Mouse (Mus musculus): ENCODE results near the gene Gm12216. TPM values are rescaled to one million over a fixed set of nuclear protein-coding genes. Genes with fewer than 3 reads are reported as not detected.

The Gm12216 gene
- polyA plus RNA-seq, 1 experiment: 1.6 TPM

DNA sequence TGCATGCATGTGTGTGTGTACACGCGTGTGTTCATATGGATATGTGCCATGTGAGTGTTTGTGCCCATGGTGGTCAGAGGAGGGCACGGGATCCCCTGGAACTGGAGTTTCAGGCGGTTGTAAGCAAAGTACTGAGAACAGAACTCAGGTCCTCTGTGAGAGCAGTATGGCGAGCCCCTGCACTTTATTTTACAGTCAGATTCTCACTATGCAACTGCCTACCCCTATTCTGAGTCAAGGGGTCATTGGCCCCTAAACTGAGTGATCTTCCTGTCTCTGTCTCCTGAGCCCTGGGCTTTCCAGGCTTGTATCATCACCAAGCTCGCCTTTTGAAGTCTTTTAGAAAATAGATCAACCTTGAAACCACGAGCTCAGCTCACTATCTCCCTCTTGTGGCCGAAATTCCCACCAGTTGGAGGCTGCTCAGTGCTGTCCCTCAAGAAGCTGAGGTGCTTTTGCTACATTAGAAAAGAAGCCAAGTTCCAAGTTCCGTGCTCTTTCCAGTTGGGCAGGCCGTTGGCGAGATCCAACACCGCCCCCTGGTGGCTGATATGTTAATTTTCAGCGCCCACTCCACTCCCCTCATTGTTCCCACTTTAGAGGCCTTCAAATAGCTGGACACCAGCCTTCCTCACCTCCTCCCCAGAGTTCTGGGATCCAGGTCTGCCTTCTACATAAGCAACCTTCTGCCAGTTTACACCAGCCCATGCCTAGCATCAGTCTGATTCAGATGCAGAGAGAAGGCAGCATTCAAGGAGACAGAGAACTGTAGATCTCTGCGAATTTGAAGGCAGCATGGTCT, 122.1 kb downstream of the Gm12216 start:
- no peak for TF ChIP-seq SRF (IDR thresholded peaks at IDR 0.05; ENCODE audit: control insufficient read depth, insufficient read length, low read depth)
- no peak for TF ChIP-seq MYOD1 (IDR thresholded peaks at IDR 0.05; ENCODE audit: control insufficient read depth in 1 of 3, insufficient read length in 2 of 3, low read depth in 2 of 3)
- TF ChIP-seq USF1 (IDR thresholded peaks at IDR 0.05; ENCODE audit: low read depth): no peak
- TF ChIP-seq POLR2AphosphoS2 (IDR thresholded peaks at IDR 0.05; ENCODE audit: insufficient read length, low read depth): no peak
- H3K79me2 ChIP-seq (ENCODE audit: control insufficient read depth, insufficient read depth): no peaks in the 10 kb centered on the region
- no peak overlapping the region for H3K4me3 ChIP-seq
- no peak overlapping the region for H3K4me2 ChIP-seq (ENCODE audit: low read depth)
- no peaks in the 10 kb centered on the region for H3K36me3 ChIP-seq (ENCODE audit: control insufficient read depth, insufficient read depth)
- no peaks in the 10 kb centered on the region for H3K27me3 ChIP-seq (ENCODE audit: control insufficient read depth, insufficient read depth, insufficient read length)
- H3ac ChIP-seq (ENCODE audit: control insufficient read depth, insufficient read length): no peak overlapping the region

DNA sequence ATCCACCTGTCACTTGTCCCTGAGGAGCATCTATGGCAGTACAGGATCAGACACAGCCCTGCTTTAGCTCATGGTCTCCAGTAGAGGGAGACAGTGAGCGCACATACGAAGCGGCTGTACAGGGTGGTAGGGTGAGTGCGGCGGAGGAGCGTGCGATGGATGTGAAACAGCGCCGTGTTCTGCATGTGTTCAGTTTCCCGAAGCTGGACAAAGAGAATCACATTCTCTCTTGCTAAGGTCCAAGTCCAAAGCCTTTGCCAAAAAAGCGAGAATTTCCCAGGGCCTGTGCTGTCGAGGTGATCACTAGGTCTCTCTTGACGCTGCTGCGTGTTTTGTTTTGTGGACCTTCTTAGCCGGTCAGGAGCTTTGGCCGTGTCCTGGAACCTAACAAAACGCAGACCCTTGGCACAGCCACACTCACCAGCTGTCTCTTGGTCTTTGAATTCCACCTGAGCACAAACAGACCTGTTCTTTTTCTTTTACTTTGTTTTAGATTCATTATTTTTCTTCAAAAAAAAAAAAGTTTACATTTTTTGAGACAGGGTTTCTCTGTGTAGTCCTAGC, 123.3 kb downstream of the Gm12216 start:
- no peak overlapping the region for H3K4me3 ChIP-seq
- no peaks in the 10 kb centered on the region for H3K79me2 ChIP-seq (ENCODE audit: control insufficient read depth, insufficient read depth)
- no peaks in the 10 kb centered on the region for H3K36me3 ChIP-seq (ENCODE audit: control insufficient read depth, insufficient read depth)
- H3K27me3 ChIP-seq (ENCODE audit: control insufficient read depth, insufficient read depth, insufficient read length): no peaks in the 10 kb centered on the region
- H3K4me2 ChIP-seq (ENCODE audit: low read depth): peak overlapping the region; percentile 67
- TF ChIP-seq POLR2A (IDR thresholded peaks at IDR 0.05; ENCODE audit: insufficient read length, low read depth): no peak
- TF ChIP-seq REST (IDR thresholded peaks at IDR 0.05; ENCODE audit: insufficient read depth, insufficient read length): no peak
- peak in 1 of 3 experiments; percentile 18 for TF ChIP-seq MYOD1 (IDR thresholded peaks at IDR 0.05; ENCODE audit: control insufficient read depth in 1 of 3, insufficient read length in 2 of 3, low read depth in 2 of 3)
- no peak overlapping the region for H3ac ChIP-seq (ENCODE audit: control insufficient read depth, insufficient read length)

DNA sequence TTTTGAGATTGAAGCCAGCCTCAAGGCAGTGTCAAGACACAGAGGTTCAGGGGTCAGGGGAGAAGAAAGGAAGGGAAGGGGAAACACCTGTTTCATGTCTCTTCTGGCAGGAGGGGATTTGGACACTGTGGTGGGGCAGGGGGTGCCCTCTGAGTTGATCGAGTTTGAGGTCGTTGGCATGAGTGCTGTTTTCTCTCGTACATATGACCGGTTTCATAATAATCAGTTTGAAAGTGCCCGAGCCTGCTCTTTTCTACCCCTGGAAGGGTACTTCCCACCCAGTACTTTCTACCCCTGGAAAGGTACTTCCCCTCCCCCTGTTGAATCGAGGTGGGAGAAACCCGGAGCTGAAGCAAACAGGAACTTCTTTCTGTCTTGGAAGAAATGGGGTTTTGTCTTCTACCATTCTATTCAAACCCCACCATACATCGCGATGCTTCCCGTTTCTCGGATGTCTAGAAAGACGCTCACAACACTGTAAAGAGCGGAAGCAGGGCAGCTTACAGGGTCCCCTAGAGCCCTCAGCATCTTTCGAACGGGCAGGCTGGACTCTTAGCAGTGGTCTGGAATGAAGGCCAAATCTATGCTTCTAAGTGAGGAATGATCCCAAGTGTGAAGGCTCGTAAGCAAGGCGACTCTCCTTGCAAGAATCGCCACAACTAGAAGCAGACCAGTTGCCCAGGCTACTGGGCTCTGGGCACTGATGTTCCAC, 123.9 kb downstream of the Gm12216 start:
- H3ac ChIP-seq (ENCODE audit: control insufficient read depth, insufficient read length): no peak overlapping the region
- H3K4me2 ChIP-seq (ENCODE audit: low read depth): no peak overlapping the region
- TF ChIP-seq POLR2A (IDR thresholded peaks at IDR 0.05; ENCODE audit: insufficient read length, low read depth) (no peak), TCF12 (IDR thresholded peaks at IDR 0.05; ENCODE audit: insufficient read depth, poor library complexity, severe bottlenecking) (no peak), E2F4 (IDR thresholded peaks at IDR 0.05; ENCODE audit: insufficient read depth) (no peak), MYOD1 (IDR thresholded peaks at IDR 0.05; ENCODE audit: control insufficient read depth in 1 of 3, insufficient read length in 2 of 3, low read depth in 2 of 3) (no peak), USF1 (IDR thresholded peaks at IDR 0.05; ENCODE audit: low read depth) (no peak), TCF3 (IDR thresholded peaks at IDR 0.05; ENCODE audit: insufficient read length, low read depth) (no peak)

DNA sequence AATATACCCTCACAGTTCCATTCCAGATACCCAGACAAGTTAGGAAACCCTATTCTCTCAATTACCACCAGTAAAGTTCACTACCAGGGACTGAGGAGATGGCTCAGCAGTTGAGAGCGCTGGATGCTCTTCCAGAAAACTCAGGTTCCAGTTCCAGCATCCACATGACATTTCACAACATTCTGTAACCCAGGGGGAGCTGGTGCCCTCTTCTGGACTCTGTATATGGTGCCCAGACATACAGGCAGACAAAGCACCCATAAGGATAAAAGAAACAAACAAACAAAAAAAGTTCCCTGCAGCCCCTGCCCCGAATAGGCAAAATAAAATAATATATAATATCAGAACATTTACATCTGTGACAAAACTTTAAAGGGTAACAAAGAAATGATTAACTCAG, 124.6 kb downstream of the Gm12216 start:
- TF ChIP-seq MYOD1 (IDR thresholded peaks at IDR 0.05; ENCODE audit: control insufficient read depth in 1 of 3, insufficient read length in 2 of 3, low read depth in 2 of 3): no peak
- no peak for TF ChIP-seq MYOG (IDR thresholded peaks at IDR 0.05; ENCODE audit: control insufficient read depth in 1 of 3, insufficient read depth in 1 of 3, insufficient read length in 2 of 3, low read depth in 2 of 3)
- no peak for TF ChIP-seq POLR2AphosphoS2 (IDR thresholded peaks at IDR 0.05; ENCODE audit: insufficient read length, low read depth)
- no peak for TF ChIP-seq CEBPB (IDR thresholded peaks at IDR 0.05; ENCODE audit: insufficient read depth, poor library complexity, severe bottlenecking)
- no peak for TF ChIP-seq E2F4 (IDR thresholded peaks at IDR 0.05; ENCODE audit: insufficient read depth)
- TF ChIP-seq MAX (IDR thresholded peaks at IDR 0.05; ENCODE audit: low read depth): no peak
- TF ChIP-seq TCF12 (IDR thresholded peaks at IDR 0.05; ENCODE audit: insufficient read depth, poor library complexity, severe bottlenecking): no peak
- TF ChIP-seq USF1 (IDR thresholded peaks at IDR 0.05; ENCODE audit: low read depth): no peak
- no peak for TF ChIP-seq TCF3 (IDR thresholded peaks at IDR 0.05; ENCODE audit: insufficient read length, low read depth)
- TF ChIP-seq POLR2A (IDR thresholded peaks at IDR 0.05; ENCODE audit: insufficient read length, low read depth): no peak
- TF ChIP-seq REST (IDR thresholded peaks at IDR 0.05; ENCODE audit: insufficient read depth, insufficient read length): no peak
- no peak for TF ChIP-seq SRF (IDR thresholded peaks at IDR 0.05; ENCODE audit: control insufficient read depth, insufficient read length, low read depth)
- no peaks in the 10 kb centered on the region for H3K36me3 ChIP-seq (ENCODE audit: control insufficient read depth, insufficient read depth)
- no peak overlapping the region for H3K4me2 ChIP-seq (ENCODE audit: low read depth)
- H3ac ChIP-seq (ENCODE audit: control insufficient read depth, insufficient read length): no peak overlapping the region
- H3K27me3 ChIP-seq (ENCODE audit: control insufficient read depth, insufficient read depth, insufficient read length): no peaks in the 10 kb centered on the region
- H3K79me2 ChIP-seq (ENCODE audit: control insufficient read depth, insufficient read depth): no peaks in the 10 kb centered on the region
- no peak overlapping the region for H3K4me3 ChIP-seq

More for the DNA sequence above, 123.9 kb downstream of the Gm12216 start:
- Histone ChIP-seq H3K36me3 (ENCODE audit: control insufficient read depth, insufficient read depth) (no peaks in the 10 kb centered on the region), H3K27me3 (ENCODE audit: control insufficient read depth, insufficient read depth, insufficient read length) (no peaks in the 10 kb centered on the region), H3K79me2 (ENCODE audit: control insufficient read depth, insufficient read depth) (no peaks in the 10 kb centered on the region), H3K4me3 (no peak overlapping the region)

DNA sequence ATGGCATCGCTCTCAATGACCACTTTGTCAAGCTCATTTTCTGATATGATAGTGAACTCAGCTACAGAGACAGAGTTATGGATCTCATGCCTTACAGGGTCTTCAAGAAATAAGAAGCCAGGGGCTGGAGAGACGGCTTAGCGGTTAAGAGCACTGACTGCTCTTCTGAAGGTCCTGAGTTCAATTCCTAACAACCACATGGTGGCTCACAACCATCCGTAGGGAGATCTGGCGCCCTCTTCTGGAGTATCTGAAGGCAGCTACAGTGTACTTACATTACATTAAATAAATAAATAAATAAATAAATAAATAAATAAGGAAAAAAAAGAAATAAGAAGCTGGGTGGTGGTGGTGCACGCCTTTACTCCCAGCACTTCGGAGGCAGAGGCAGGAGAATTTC, 125.2 kb downstream of the Gm12216 start:
- Histone ChIP-seq H3K79me2 (ENCODE audit: control insufficient read depth, insufficient read depth) (no peaks in the 10 kb centered on the region), H3K27me3 (ENCODE audit: control insufficient read depth, insufficient read depth, insufficient read length) (no peaks in the 10 kb centered on the region), H3ac (ENCODE audit: control insufficient read depth, insufficient read length) (no peak overlapping the region), H3K4me3 (no peak overlapping the region), H3K36me3 (ENCODE audit: control insufficient read depth, insufficient read depth) (no peaks in the 10 kb centered on the region), H3K4me2 (ENCODE audit: low read depth) (no peak overlapping the region)
- TF ChIP-seq REST (IDR thresholded peaks at IDR 0.05; ENCODE audit: insufficient read depth, insufficient read length): no peak
- no peak for TF ChIP-seq SRF (IDR thresholded peaks at IDR 0.05; ENCODE audit: control insufficient read depth, insufficient read length, low read depth)
- TF ChIP-seq MYOD1 (IDR thresholded peaks at IDR 0.05; ENCODE audit: control insufficient read depth in 1 of 3, insufficient read length in 2 of 3, low read depth in 2 of 3): no peak
- no peak for TF ChIP-seq E2F4 (IDR thresholded peaks at IDR 0.05; ENCODE audit: insufficient read depth)
- TF ChIP-seq MYOG (IDR thresholded peaks at IDR 0.05; ENCODE audit: control insufficient read depth in 1 of 3, insufficient read depth in 1 of 3, insufficient read length in 2 of 3, low read depth in 2 of 3): no peak
- TF ChIP-seq CEBPB (IDR thresholded peaks at IDR 0.05; ENCODE audit: insufficient read depth, poor library complexity, severe bottlenecking): no peak
- no peak for TF ChIP-seq TCF12 (IDR thresholded peaks at IDR 0.05; ENCODE audit: insufficient read depth, poor library complexity, severe bottlenecking)
- no peak for TF ChIP-seq USF1 (IDR thresholded peaks at IDR 0.05; ENCODE audit: low read depth)
- no peak for TF ChIP-seq POLR2AphosphoS2 (IDR thresholded peaks at IDR 0.05; ENCODE audit: insufficient read length, low read depth)
- no peak for TF ChIP-seq TCF3 (IDR thresholded peaks at IDR 0.05; ENCODE audit: insufficient read length, low read depth)

Data from myocyte (in vitro differentiated cells).